Mouse (Mus musculus) lung, postnatal 0 days (tissue): Measurements from ENCODE around the gene Krt84.
A peak's percentile ranks its signal among the peaks of the same experiment; 100 is the strongest.

Source experiments
- CTCF ChIP-seq: IDR thresholded peaks from 2 replicates; pipeline ENCODE4 v1.5.1; 2016; ENCODE audit warnings: antibody characterized with exemption, mild to moderate bottlenecking
- EP300 ChIP-seq: IDR thresholded peaks from 2 replicates; pipeline ENCODE4 v1.6.1; 2016; ENCODE audit warnings: antibody characterized with exemption, mild to moderate bottlenecking, control low read depth

GRCm38 (mm10) chr15:101519792-101520191, 12.8 kb downstream of the Krt84 start:
- TF ChIP-seq CTCF: peak; percentile 91
- no peak for TF ChIP-seq EP300
